ENCODE assay signal across 27 mouse cellular contexts in the genomic region with DNA sequence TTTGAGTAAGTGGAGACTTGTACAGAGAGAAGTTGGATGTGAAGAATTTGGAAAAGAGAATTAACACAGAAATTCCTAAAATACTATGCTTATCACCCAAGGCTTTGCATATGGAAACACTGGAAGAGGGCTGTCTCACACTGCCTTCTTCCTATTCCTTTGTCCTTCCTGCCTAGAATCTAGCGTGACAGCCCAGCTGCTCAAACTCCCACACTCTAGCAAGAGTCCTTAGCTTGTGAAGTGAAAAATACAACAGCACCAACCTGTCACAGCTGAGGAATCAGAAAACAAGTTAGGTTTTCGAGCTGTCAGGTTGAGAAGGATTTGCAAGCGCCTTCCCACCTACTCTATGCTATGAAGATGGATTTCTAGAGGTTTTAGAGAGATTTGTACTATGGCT.
A peak's percentile ranks its signal among the peaks of the same experiment; 100 is the strongest.
DNase-seq lines count a peak whose midpoint lies in the region; ATAC-seq lines count a peak whose summit lies in the region.
"Had no signal": no experiment of that assay in that cellular context is flagged by ENCODE, and none has a peak within 500 bp of the region (broad histone marks: within the 10 kb centered on the region; RNA-seq: fewer than 3 reads in every experiment).

No protein-coding gene starts in this region.

- H3K9ac ChIP-seq in heart, embryonic 11.5 days (ENCODE audit: low read depth, low read length): no peak overlapping the region
- H3K9ac ChIP-seq: forebrain, embryonic 13.5 days; heart, embryonic 15.5 days; limb, embryonic 13.5 days; liver, embryonic 12.5 days; liver, postnatal 0 days; midbrain, embryonic 12.5 days; neural tube, embryonic 13.5 days had no signal

- peak; percentile 44 for DNase-seq in right cerebral cortex, adult 18-20 months
- DNase-seq in right cerebral cortex, postnatal 14 days: no peak
- peak; percentile 14 to 54 for DNase-seq in frontal cortex, postnatal 36 days (ENCODE audit: low spot score in 2 of 2)
- DNase-seq in left cerebral cortex, adult 9 months (ENCODE audit: low spot score in 2 of 2): peak; percentile 2 to 14
- DNase-seq in lung, adult 18-20 months: no peak
- DNase-seq: adrenal gland, adult 2 months; B cell, adult 2 months; cerebellum, adult 9-10 months; cerebellum, postnatal 36 days; gastrocnemius, postnatal 10 days; kidney, adult 8-10 months; kidney, postnatal 10 days; layer of hippocampus, adult 9-11 months; liver, postnatal 0 days; lung, postnatal 4 days; thymus, postnatal 4 days had no signal

- H3K36me3 ChIP-seq in heart, embryonic 11.5 days (ENCODE audit: control insufficient read depth, insufficient read depth, low read length): no peaks in the 10 kb centered on the region
- H3K36me3 ChIP-seq: heart, embryonic 15.5 days; limb, embryonic 13.5 days; liver, embryonic 12.5 days; midbrain, embryonic 12.5 days; neural tube, embryonic 13.5 days had no signal

- no peaks in the 10 kb centered on the region for H3K4me1 ChIP-seq in heart, embryonic 11.5 days (ENCODE audit: control insufficient read depth, insufficient read depth, low read length)
- H3K4me1 ChIP-seq: forebrain, embryonic 13.5 days; heart, embryonic 15.5 days; limb, embryonic 13.5 days; liver, embryonic 12.5 days; megakaryocyte, embryonic 14.5 days; midbrain, embryonic 12.5 days; neural tube, embryonic 13.5 days had no signal

- WGBS in heart, embryonic 11.5 days (ENCODE audit: insufficient replicate concordance): 59% methylated on average over 3 of the region's 3 CpGs

- H3K4me2 ChIP-seq in heart, embryonic 11.5 days: no peak overlapping the region
- H3K4me2 ChIP-seq: forebrain, embryonic 13.5 days; heart, embryonic 15.5 days; limb, embryonic 13.5 days; liver, embryonic 12.5 days; midbrain, embryonic 12.5 days; neural tube, embryonic 13.5 days had no signal

- no peak overlapping the region for H3K4me3 ChIP-seq in heart, embryonic 11.5 days (ENCODE audit: low read depth, low read length)
- H3K4me3 ChIP-seq: forebrain, embryonic 13.5 days; heart, embryonic 15.5 days; limb, embryonic 13.5 days; liver, embryonic 12.5 days; megakaryocyte, embryonic 14.5 days; midbrain, embryonic 12.5 days; neural tube, embryonic 13.5 days had no signal

- H3K27me3 ChIP-seq in heart, embryonic 11.5 days (ENCODE audit: control insufficient read depth, insufficient read depth, low read length): no peaks in the 10 kb centered on the region
- H3K27me3 ChIP-seq: forebrain, embryonic 13.5 days; heart, embryonic 15.5 days; limb, embryonic 13.5 days; liver, embryonic 12.5 days; midbrain, embryonic 12.5 days; neural tube, embryonic 13.5 days had no signal

- no peaks in the 10 kb centered on the region for H3K9me3 ChIP-seq in heart, embryonic 11.5 days (replicated peaks; ENCODE audit: control insufficient read depth, low read length)
- H3K9me3 ChIP-seq: forebrain, embryonic 13.5 days; heart, embryonic 15.5 days; limb, embryonic 13.5 days; liver, embryonic 12.5 days; megakaryocyte, embryonic 14.5 days; midbrain, embryonic 12.5 days; neural tube, embryonic 13.5 days had no signal

- H3K27ac ChIP-seq in heart, embryonic 11.5 days (ENCODE audit: low read depth, low read length): no peak overlapping the region
- H3K27ac ChIP-seq: forebrain, embryonic 13.5 days; heart, embryonic 15.5 days; limb, embryonic 13.5 days; liver, embryonic 12.5 days; midbrain, embryonic 12.5 days; neural tube, embryonic 13.5 days had no signal

- no peak for ATAC-seq in heart, embryonic 11.5 days (replicated peaks; ENCODE audit: insufficient number of reproducible peaks, low FRiP score, low TSS enrichment)
- ATAC-seq: activated CD4-positive, CD25-positive, alpha-beta regulatory T cell, adult 4 months; forebrain, embryonic 13.5 days; intestine, embryonic 16.5 days; liver, embryonic 12.5 days; liver, postnatal 0 days; lung, postnatal 0 days had no signal

Comparison
In these comparisons a context has a peak if more than half of its experiments do, and no peak if none do; other contexts are left out.
1. DNase-seq: peak in right cerebral cortex, adult 18-20 months (single experiment), frontal cortex, postnatal 36 days (2 of 2) and left cerebral cortex, adult 9 months (2 of 2); none in right cerebral cortex, postnatal 14 days (single experiment) and lung, adult 18-20 months (0 of 2).